Mouse (Mus musculus) lung, embryonic 16.5 days (tissue): Measurements from ENCODE around the gene 1700012B07Rik. TPM values are rescaled to one million over a fixed set of nuclear protein-coding genes. Genes with fewer than 3 reads are reported as not detected.

Experiments
- ATAC-seq: fragments of 200-750 bp; cut with Nextera tagmentation; 2 replicates; pipeline ENCODE4 v1.8.0; 2017; ENCODE audit warnings: low read depth, mild to moderate bottlenecking, moderate library complexity
- H3K27ac ChIP-seq: fragments of 300-500 bp; sonication (generic); 2 replicates; pipeline ENCODE4 v1.5.1; 2014; ENCODE audit warnings: mild to moderate bottlenecking, control low read depth, low read length
- H3K27me3 ChIP-seq: fragments of 300-500 bp; sonication (generic); 2 replicates; pipeline ENCODE4 v1.6.1; 2014; ENCODE audit warnings: low read depth, low read length, mixed read lengths; ENCODE audit not compliant: control insufficient read depth, insufficient read depth
- H3K36me3 ChIP-seq: fragments of 300-500 bp; sonication (generic); 2 replicates; pipeline ENCODE4 v1.6.1; 2014; ENCODE audit warnings: low read length; ENCODE audit not compliant: control insufficient read depth, insufficient read depth
- H3K4me1 ChIP-seq: fragments of 300-500 bp; sonication (generic); replicated peaks from 2 replicates; pipeline ENCODE4 v1.6.1; 2014; ENCODE audit warnings: low read length, mixed read lengths; ENCODE audit not compliant: control insufficient read depth, insufficient read depth
- H3K4me2 ChIP-seq: fragments of 300-500 bp; sonication (generic); 2 replicates; pipeline ENCODE4 v1.6.1; 2014; ENCODE audit warnings: low read depth, low read length, control low read depth
- H3K4me3 ChIP-seq: fragments of 300-500 bp; sonication (generic); 2 replicates; pipeline ENCODE4 v1.5.1; 2014; ENCODE audit warnings: mild to moderate bottlenecking, low read length, control low read depth
- H3K9ac ChIP-seq: fragments of 300-500 bp; sonication (generic); 2 replicates; pipeline ENCODE4 v1.6.1; 2014; ENCODE audit warnings: low read length, control low read depth
- H3K9me3 ChIP-seq: fragments of 300-500 bp; sonication (generic); 2 replicates; pipeline ENCODE4 v1.6.1; 2016; ENCODE audit warnings: low read length; ENCODE audit not compliant: control insufficient read depth
- WGBS: fragments of 180-500 bp; shearing (Covaris S2); extraction: QIAGEN DNeasy Blood & Tissue Kit; methylation state at CpG from one replicate; pipeline ENCODE4 v1.1.7; 2014; 5-methylcytosine and 5-hydroxymethylcytosine counted together
- polyA plus RNA-seq: library from polyadenylated mRNA; unstranded; fragments of >200 nt; fragmentation: Nextera tagmentation; extraction: Ambion mirVana; gene quantifications from 2 replicates; pipeline ENCODE4 v1.2.1, GENCODE M21; 2015

1700012B07Rik gene
- polyA plus RNA-seq, 1 experiment from 2014 or later: not detected

DNA sequence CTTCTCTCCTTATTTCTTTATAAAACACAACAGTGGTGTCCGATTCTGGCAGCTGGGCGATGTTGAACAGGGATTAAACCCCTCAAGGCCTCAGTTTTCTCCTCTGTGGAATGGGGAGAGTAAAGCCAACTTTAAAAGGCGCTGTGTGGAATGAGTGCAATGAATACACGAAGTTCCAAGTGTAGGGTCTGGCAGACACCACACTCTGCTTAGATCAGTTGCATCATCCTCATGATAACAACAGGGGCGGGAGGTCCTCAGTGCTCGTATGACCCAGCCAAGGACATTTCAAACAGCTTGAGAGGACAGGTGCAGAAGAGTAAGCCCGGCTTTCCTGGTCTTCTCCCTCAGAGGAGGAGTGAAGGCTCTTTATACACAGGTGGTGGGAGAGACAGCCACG is 26.2 kb upstream of the 1700012B07Rik start:
- no peaks in the 10 kb centered on the region for H3K27me3 ChIP-seq
- H3K9ac ChIP-seq: no peak overlapping the region
- no peak overlapping the region for H3K4me2 ChIP-seq
- H3K4me3 ChIP-seq: no peak overlapping the region
- ATAC-seq: no peak
- H3K27ac ChIP-seq: no peak overlapping the region
- peaks cover 5% of the 10 kb centered on the region for H3K4me1 ChIP-seq
- H3K9me3 ChIP-seq: no peaks in the 10 kb centered on the region
- 77% methylated on average over 8 of the region's 8 CpGs for WGBS
- H3K36me3 ChIP-seq: no peaks in the 10 kb centered on the region

GRCm38 (mm10) chr11:109853228-109853966 is 25.6 kb upstream of the 1700012B07Rik start:
- H3K9ac ChIP-seq: no peak overlapping the region
- H3K4me3 ChIP-seq: no peak overlapping the region
- H3K4me1 ChIP-seq: peaks cover 5% of the 10 kb centered on the region
- ATAC-seq: 0 out of 2 replicates have a peak, but pooled peaks have one; percentile 26
- no peak overlapping the region for H3K27ac ChIP-seq
- H3K36me3 ChIP-seq: no peaks in the 10 kb centered on the region
- H3K27me3 ChIP-seq: no peaks in the 10 kb centered on the region
- 56% methylated on average over 17 of the region's 17 CpGs for WGBS
- H3K4me2 ChIP-seq: no peak overlapping the region
- H3K9me3 ChIP-seq: no peaks in the 10 kb centered on the region

- Histone ChIP-seq H3K27me3 (no peaks in the 10 kb centered on the region), H3K9me3 (no peaks in the 10 kb centered on the region), H3K4me3 (no peak overlapping the region), H3K4me1 (peaks cover 5% of the 10 kb centered on the region), H3K4me2 (no peak overlapping the region), H3K27ac (no peak overlapping the region), H3K36me3 (no peaks in the 10 kb centered on the region), H3K9ac (no peak overlapping the region)
- 64% methylated on average over 4 of the region's 4 CpGs for WGBS
- peak; percentile 23; the same call in 1 of the 2 replicates for ATAC-seq
These were observed 24.1 kb upstream of the 1700012B07Rik start for GRCm38 (mm10) chr11:109851996-109852395.

- Histone ChIP-seq H3K9me3 (no peaks in the 10 kb centered on the region), H3K4me2 (no peak overlapping the region), H3K27me3 (no peaks in the 10 kb centered on the region), H3K36me3 (no peaks in the 10 kb centered on the region), H3K27ac (peak overlapping the region; percentile 26; the same call in 1 of the 2 replicates), H3K9ac (no peak overlapping the region; the same call in 1 of the 2 replicates), H3K4me1 (peaks cover 13% of the 10 kb centered on the region), H3K4me3 (no peak overlapping the region)
- 22% methylated on average over 7 of the region's 7 CpGs for WGBS
- ATAC-seq: peak; percentile 77
These were observed 18.5 kb upstream of the 1700012B07Rik start for GRCm38 (mm10) chr11:109846343-109846742.

DNA sequence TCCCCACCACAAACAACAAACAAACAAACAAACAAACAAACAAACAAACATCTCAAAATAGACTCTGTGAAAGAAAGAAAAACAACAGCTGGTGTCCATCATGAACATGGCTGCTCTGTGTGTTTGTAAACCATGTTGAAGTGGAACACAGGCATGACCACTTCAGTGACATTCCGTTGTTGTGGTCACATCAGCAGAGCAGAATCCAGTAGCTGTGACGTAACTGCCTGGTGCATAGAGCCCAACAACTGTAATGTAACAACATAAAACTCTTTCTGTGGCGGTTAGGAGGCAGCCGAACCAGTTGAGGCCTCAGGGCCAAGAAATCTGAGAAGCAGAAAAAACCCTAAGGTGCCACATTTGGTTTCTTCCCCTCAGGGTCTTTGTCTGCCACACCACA is 17.8 kb upstream of the 1700012B07Rik start:
- ATAC-seq: peak; percentile 54; the same call in 1 of the 2 replicates

DNA sequence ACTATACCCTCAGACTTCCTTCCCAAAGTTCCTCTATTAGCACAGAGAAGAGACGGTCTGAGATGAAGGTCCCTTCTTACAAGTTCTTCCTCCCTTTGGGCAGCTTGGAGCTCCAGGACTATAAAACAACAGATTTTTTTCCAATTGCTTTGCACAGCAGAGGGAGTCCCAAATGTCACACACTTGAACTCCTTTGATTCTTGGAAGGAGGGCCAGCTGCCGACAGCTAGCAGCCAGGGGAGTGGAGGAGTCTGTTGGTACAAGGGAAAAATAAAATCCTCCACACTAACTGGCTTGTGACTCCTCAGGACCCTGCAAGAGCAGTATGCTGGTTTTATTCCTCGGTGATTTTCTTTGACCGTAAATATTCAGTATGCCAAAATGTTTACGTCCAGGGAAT is 16.6 kb upstream of the 1700012B07Rik start:
- no peak overlapping the region for H3K4me3 ChIP-seq
- no peak overlapping the region for H3K4me2 ChIP-seq
- peaks cover 13% of the 10 kb centered on the region for H3K4me1 ChIP-seq
- no peaks in the 10 kb centered on the region for H3K9me3 ChIP-seq
- peak; percentile 42; the same call in 1 of the 2 replicates for ATAC-seq
- no peaks in the 10 kb centered on the region for H3K36me3 ChIP-seq
- no peaks in the 10 kb centered on the region for H3K27me3 ChIP-seq
- WGBS: 42% methylated on average over 5 of the region's 5 CpGs
- H3K27ac ChIP-seq: no peak overlapping the region
- H3K9ac ChIP-seq: no peak overlapping the region

More for the DNA sequence above, 17.8 kb upstream of the 1700012B07Rik start:
- H3K27me3 ChIP-seq: no peaks in the 10 kb centered on the region
- no peak overlapping the region for H3K4me2 ChIP-seq
- H3K4me1 ChIP-seq: peaks cover 13% of the 10 kb centered on the region
- H3K27ac ChIP-seq: peak overlapping the region; percentile 70
- H3K9ac ChIP-seq: no peak overlapping the region
- no peaks in the 10 kb centered on the region for H3K36me3 ChIP-seq
- 35% methylated on average over 4 of the region's 4 CpGs for WGBS
- H3K4me3 ChIP-seq: no peak overlapping the region
- H3K9me3 ChIP-seq: no peaks in the 10 kb centered on the region

GRCm38 (mm10) chr11:109830368-109830767 is 2.5 kb upstream of the 1700012B07Rik start:
- Histone ChIP-seq H3K9me3 (no peaks in the 10 kb centered on the region), H3K36me3 (no peaks in the 10 kb centered on the region), H3K4me2 (no peak overlapping the region), H3K27me3 (no peaks in the 10 kb centered on the region), H3K27ac (no peak overlapping the region), H3K4me1 (no peaks in the 10 kb centered on the region), H3K9ac (no peak overlapping the region), H3K4me3 (no peak overlapping the region)
- no peak for ATAC-seq
- 38% methylated on average over 5 of the region's 5 CpGs for WGBS

GRCm38 (mm10) chr11:109822280-109822679 is 5.6 kb downstream of the 1700012B07Rik start:
- Histone ChIP-seq H3K27me3 (no peaks in the 10 kb centered on the region), H3K9ac (no peak overlapping the region), H3K4me2 (0 out of 2 replicates have a peak overlapping the region, but pooled peaks have one; percentile 3), H3K4me3 (no peak overlapping the region), H3K27ac (peak overlapping the region; percentile 16; the same call in 1 of the 2 replicates), H3K36me3 (no peaks in the 10 kb centered on the region), H3K9me3 (no peaks in the 10 kb centered on the region), H3K4me1 (0 out of 2 replicates have a peak, but pooled peaks cover 5% of the 10 kb centered on the region)
- peak; percentile 46; the same call in 1 of the 2 replicates for ATAC-seq
- 35% methylated on average over 6 of the region's 6 CpGs for WGBS

- no peaks in the 10 kb centered on the region for H3K9me3 ChIP-seq
- no peak overlapping the region for H3K4me2 ChIP-seq
- ATAC-seq: peak; percentile 91
- no peaks in the 10 kb centered on the region for H3K36me3 ChIP-seq
- 31% methylated on average over 3 of the region's 3 CpGs for WGBS
- peak overlapping the region; percentile 53 for H3K27ac ChIP-seq
- H3K9ac ChIP-seq: no peak overlapping the region
- H3K4me3 ChIP-seq: no peak overlapping the region
- H3K27me3 ChIP-seq: no peaks in the 10 kb centered on the region
- 0 out of 2 replicates have a peak, but pooled peaks cover under 1% of the 10 kb centered on the region for H3K4me1 ChIP-seq
These were observed 10.4 kb downstream of the 1700012B07Rik start for GRCm38 (mm10) chr11:109817405-109817804.
